Mouse (Mus musculus) neural tube, embryonic 13.5 days (tissue): ENCODE data around the gene Stk24. TPM values are rescaled to one million over a fixed set of nuclear protein-coding genes. Genes with fewer than 3 reads are reported as not detected.
A peak's percentile ranks its signal among the peaks of the same experiment; 100 is the strongest.

Experiments used
- ATAC-seq: fragments of 200-750 bp; cut with Nextera tagmentation; 2 replicates; pipeline ENCODE4 v1.8.0; 2017; ENCODE audit warnings: low read depth, mild to moderate bottlenecking, moderate TSS enrichment, moderate library complexity
- H3K27ac ChIP-seq: fragments of 300-500 bp; sonication (generic); replicated peaks from 2 replicates; pipeline ENCODE4 v1.5.1; 2015; ENCODE audit warnings: moderate library complexity, mild to moderate bottlenecking, inconsistent platforms
- H3K27me3 ChIP-seq: fragments of 300-500 bp; sonication (generic); 2 replicates; pipeline ENCODE4 v1.6.1; 2015; ENCODE audit warnings: mild to moderate bottlenecking, inconsistent platforms
- H3K36me3 ChIP-seq: fragments of 300-500 bp; sonication (generic); 2 replicates; pipeline ENCODE4 v1.6.1; 2015; ENCODE audit warnings: mild to moderate bottlenecking, inconsistent platforms
- H3K4me1 ChIP-seq: fragments of 300-500 bp; sonication (generic); replicated peaks from 2 replicates; pipeline ENCODE4 v1.6.1; 2015; ENCODE audit warnings: inconsistent platforms
- H3K4me2 ChIP-seq: fragments of 300-500 bp; sonication (generic); 2 replicates; pipeline ENCODE4 v1.6.1; 2015; ENCODE audit warnings: inconsistent platforms, mild to moderate bottlenecking, moderate library complexity
- H3K4me3 ChIP-seq: fragments of 300-500 bp; sonication (generic); 2 replicates; pipeline ENCODE4 v1.5.1; 2015; ENCODE audit warnings: mild to moderate bottlenecking, inconsistent platforms
- H3K9ac ChIP-seq: fragments of 300-500 bp; sonication (generic); 2 replicates; pipeline ENCODE4 v1.6.1; 2015; ENCODE audit warnings: moderate library complexity, mild to moderate bottlenecking, inconsistent platforms
- H3K9me3 ChIP-seq: fragments of 300-500 bp; sonication (generic); 2 replicates; pipeline ENCODE4 v1.6.1; 2016; ENCODE audit warnings: inconsistent platforms
- WGBS: fragments of 180-500 bp; shearing (Covaris S2); methylation state at CpG from one replicate; pipeline ENCODE4 v1.1.7; 2015; 5-methylcytosine and 5-hydroxymethylcytosine counted together
- polyA plus RNA-seq: library from polyadenylated mRNA; unstranded; fragments of >200 nt; fragmentation: Nextera tagmentation; extraction: Ambion mirVana; gene quantifications from 2 replicates; pipeline ENCODE4 v1.2.1, GENCODE M21; 2015

Gene Stk24
- polyA plus RNA-seq, 1 experiment from 2014 or later: 22.5 TPM

- Histone ChIP-seq H3K9ac (no peak overlapping the region), H3K36me3 (no peaks in the 10 kb centered on the region), H3K9me3 (no peaks in the 10 kb centered on the region), H3K4me3 (no peak overlapping the region), H3K4me2 (no peak overlapping the region), H3K4me1 (peaks cover 41% of the 10 kb centered on the region), H3K27me3 (no peaks in the 10 kb centered on the region), H3K27ac (no peak overlapping the region)
- WGBS: 55% methylated on average over 3 of the region's 3 CpGs
- no peak for ATAC-seq
Measured at GRCm38 (mm10) chr14:121359015-121359414, 20.8 kb downstream of the Stk24 start.

DNA sequence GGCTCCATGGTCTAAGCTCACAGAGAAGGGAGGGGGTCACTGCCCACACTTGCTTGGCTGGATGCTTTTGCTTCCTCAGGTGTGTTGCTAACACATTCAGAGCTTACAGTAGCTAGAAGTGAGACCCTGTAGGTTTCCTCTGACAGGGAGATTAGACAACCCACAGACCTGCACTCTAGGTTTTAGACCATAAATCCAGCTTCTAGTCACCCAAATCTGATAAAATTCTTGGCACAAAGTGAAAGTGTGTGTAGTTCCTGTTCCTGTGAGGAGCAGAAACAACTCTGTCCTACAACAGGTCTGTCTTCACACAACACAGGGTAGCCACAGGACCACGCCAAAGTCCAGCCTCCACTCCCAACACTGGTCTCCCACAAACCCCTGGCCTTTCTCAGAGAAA, 21.5 kb downstream of the Stk24 start:
- ATAC-seq: no peak
- Histone ChIP-seq H3K9me3 (no peaks in the 10 kb centered on the region), H3K4me1 (peaks cover 41% of the 10 kb centered on the region), H3K9ac (no peak overlapping the region), H3K27me3 (no peaks in the 10 kb centered on the region), H3K4me2 (no peak overlapping the region), H3K27ac (no peak overlapping the region), H3K36me3 (no peaks in the 10 kb centered on the region), H3K4me3 (no peak overlapping the region)
- WGBS: 94% methylated on average over 1 of the region's 1 CpGs

GRCm38 (mm10) chr14:121356336-121356862, 23.4 kb downstream of the Stk24 start:
- Histone ChIP-seq H3K36me3 (no peaks in the 10 kb centered on the region), H3K27me3 (no peaks in the 10 kb centered on the region), H3K9me3 (no peaks in the 10 kb centered on the region), H3K27ac (no peak overlapping the region), H3K4me1 (peaks cover 34% of the 10 kb centered on the region), H3K4me3 (no peak overlapping the region), H3K9ac (no peak overlapping the region), H3K4me2 (no peak overlapping the region)
- ATAC-seq: no peak
- WGBS: 76% methylated on average over 8 of the region's 8 CpGs

DNA sequence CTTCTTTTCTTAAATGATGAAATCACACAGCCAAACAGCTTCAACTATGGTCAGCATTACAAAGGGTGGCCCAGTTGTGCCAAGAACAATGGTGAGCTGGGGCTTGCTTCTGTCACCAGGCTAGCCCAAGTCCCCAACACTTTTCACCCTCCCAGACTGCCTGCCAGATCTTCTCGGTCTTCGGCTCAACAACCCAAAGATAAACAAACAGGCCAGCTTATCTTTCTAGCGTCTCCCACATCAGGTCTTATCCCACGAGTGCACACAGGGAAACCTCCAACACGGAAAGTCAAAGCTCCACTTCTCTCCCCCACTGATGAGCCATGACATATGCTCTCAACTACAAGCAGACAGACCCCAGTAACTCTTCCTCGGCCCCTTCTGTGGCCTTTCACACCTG, 24.1 kb downstream of the Stk24 start:
- ATAC-seq: no peak
- Histone ChIP-seq H3K27me3 (no peaks in the 10 kb centered on the region), H3K27ac (no peak overlapping the region), H3K9ac (no peak overlapping the region), H3K36me3 (no peaks in the 10 kb centered on the region), H3K4me2 (no peak overlapping the region), H3K4me1 (peaks cover 33% of the 10 kb centered on the region), H3K4me3 (no peak overlapping the region), H3K9me3 (no peaks in the 10 kb centered on the region)
- 82% methylated on average over 6 of the region's 6 CpGs for WGBS

- 85% methylated on average over 10 of the region's 10 CpGs for WGBS
- no peaks in the 10 kb centered on the region for H3K36me3 ChIP-seq
Measured at GRCm38 (mm10) chr14:121353648-121354377, 26.0 kb downstream of the Stk24 start.

DNA sequence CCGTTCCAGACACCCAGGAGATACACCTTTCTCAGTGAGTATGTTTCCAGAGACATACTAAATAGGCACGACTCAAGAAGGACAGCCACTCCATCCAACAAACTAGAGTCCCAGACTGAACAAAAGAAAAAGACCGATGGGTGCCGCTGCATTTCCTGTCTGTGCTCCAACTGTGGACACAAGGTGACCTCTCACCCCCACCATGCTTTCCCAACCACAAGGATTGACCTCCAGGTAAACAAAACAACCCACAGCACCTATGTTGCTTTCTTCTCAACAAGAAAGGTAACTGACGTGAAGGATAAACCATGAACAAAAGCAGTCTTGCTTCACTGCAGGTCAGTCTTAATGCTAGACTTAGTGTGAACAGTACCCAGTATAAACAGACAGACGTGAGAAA, 27.1 kb downstream of the Stk24 start:
- Histone ChIP-seq H3K9me3 (no peaks in the 10 kb centered on the region), H3K27ac (no peak overlapping the region), H3K4me2 (no peak overlapping the region), H3K36me3 (no peaks in the 10 kb centered on the region), H3K4me3 (no peak overlapping the region), H3K4me1 (peaks cover 38% of the 10 kb centered on the region), H3K27me3 (no peaks in the 10 kb centered on the region), H3K9ac (no peak overlapping the region)
- WGBS: 92% methylated on average over 6 of the region's 6 CpGs
- no peak for ATAC-seq

More at GRCm38 (mm10) chr14:121353648-121354377, 26.0 kb downstream of the Stk24 start:
- Histone ChIP-seq H3K4me2 (no peak overlapping the region), H3K4me3 (no peak overlapping the region), H3K9me3 (no peaks in the 10 kb centered on the region), H3K4me1 (peaks cover 35% of the 10 kb centered on the region), H3K27ac (no peak overlapping the region), H3K27me3 (no peaks in the 10 kb centered on the region), H3K9ac (no peak overlapping the region)
- no peak for ATAC-seq

DNA sequence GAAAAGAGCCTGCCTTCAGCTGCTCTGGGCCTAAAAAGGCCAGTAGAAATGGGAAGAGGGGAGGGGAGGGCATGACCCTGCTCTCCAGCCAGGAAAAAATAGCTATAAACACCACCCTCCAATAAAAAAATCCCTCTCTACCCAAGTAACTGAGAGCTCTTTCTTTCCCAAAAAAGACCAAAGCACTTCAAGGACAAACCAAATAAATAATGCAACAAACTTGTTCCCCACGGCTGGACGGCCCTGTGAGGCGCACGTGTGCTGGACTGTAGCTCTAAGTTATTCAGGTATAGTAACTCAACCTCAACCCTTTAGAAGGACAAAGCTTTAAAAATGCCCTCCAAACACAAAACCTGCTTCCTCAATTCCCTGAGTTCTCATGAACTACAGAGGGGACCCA, 28.1 kb downstream of the Stk24 start:
- Histone ChIP-seq H3K4me2 (no peak overlapping the region), H3K4me1 (peaks cover 32% of the 10 kb centered on the region), H3K9me3 (no peaks in the 10 kb centered on the region), H3K27ac (no peak overlapping the region), H3K4me3 (no peak overlapping the region), H3K9ac (no peak overlapping the region), H3K27me3 (no peaks in the 10 kb centered on the region), H3K36me3 (no peaks in the 10 kb centered on the region)
- no peak for ATAC-seq
- WGBS: 78% methylated on average over 4 of the region's 4 CpGs

DNA sequence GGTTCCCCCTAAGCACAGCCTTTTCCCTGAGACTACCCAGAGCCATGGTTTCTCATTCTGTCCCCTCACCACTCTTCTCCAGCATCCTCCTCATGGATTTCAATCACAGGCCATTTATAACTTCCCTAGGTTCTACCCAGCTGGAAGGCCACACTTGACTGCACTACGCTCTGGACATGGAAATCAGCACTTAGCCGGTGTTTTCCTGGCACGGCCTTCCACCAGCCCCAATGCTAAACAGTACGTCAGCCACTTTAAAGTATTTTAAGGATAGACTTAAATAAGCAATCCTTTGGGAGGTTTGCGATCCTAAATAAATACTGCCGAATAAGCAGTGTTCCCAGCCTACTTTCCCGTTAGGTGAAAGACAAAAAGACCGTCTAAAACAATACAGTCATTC, 29.8 kb downstream of the Stk24 start:
- 72% methylated on average over 8 of the region's 8 CpGs for WGBS
- no peaks in the 10 kb centered on the region for H3K9me3 ChIP-seq
- ATAC-seq: no peak
- no peaks in the 10 kb centered on the region for H3K27me3 ChIP-seq
- peaks cover 32% of the 10 kb centered on the region for H3K4me1 ChIP-seq
- H3K9ac ChIP-seq: no peak overlapping the region
- no peak overlapping the region for H3K4me2 ChIP-seq
- no peaks in the 10 kb centered on the region for H3K36me3 ChIP-seq
- no peak overlapping the region for H3K4me3 ChIP-seq
- H3K27ac ChIP-seq: no peak overlapping the region

DNA sequence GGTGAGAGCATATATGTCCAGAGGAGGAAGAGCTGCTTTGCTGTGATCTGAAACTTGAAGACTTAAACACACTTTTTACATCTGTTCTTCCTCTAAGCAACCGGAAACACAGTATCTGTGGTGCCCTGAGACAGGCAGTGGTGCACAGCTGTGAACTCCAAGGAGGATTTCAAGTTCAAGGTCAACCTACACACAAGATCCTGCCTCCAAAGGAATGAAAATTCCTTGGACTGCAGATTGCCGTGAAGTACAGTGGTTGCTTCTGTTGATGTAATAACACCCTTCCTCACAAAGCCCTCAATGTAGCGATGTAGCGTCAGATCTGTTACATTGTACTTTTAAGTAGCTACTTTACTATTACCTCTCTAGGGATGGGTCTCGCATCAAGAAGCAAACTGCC, 30.5 kb downstream of the Stk24 start:
- 81% methylated on average over 5 of the region's 5 CpGs for WGBS
- Histone ChIP-seq H3K4me3 (no peak overlapping the region), H3K27ac (no peak overlapping the region), H3K27me3 (no peaks in the 10 kb centered on the region), H3K9me3 (no peaks in the 10 kb centered on the region), H3K9ac (no peak overlapping the region), H3K36me3 (no peaks in the 10 kb centered on the region), H3K4me2 (no peak overlapping the region), H3K4me1 (peaks cover 32% of the 10 kb centered on the region)
- no peak for ATAC-seq

DNA sequence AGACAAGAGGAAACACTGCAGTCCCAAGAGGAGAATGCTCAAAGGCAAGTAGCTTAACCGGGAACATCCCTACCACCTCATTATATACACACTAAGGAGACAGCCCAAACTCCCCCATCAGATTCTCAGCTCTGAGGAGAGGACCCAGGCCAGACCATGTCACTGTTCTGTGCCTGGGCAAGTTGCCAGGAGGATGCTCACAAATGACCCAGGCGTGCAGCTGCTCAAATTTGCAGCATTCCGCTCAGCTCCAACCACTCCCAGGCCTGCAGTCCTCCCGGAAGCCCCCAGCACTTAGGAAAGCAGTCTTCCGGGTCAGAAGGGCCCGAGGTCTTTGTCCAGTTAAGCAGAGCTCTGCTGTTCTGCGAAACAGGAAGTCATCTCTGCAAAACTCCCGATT, 31.6 kb downstream of the Stk24 start:
- WGBS: 54% methylated on average over 8 of the region's 8 CpGs
- no peak overlapping the region for H3K4me2 ChIP-seq
- no peak overlapping the region for H3K9ac ChIP-seq
- peaks cover 38% of the 10 kb centered on the region for H3K4me1 ChIP-seq
- 0 out of 2 replicates have a peak, but pooled peaks have one; percentile 32 for ATAC-seq
- no peak overlapping the region for H3K4me3 ChIP-seq
- 0 out of 2 replicates have a peak overlapping the region, but pooled peaks have one; percentile 33 for H3K27ac ChIP-seq
- no peaks in the 10 kb centered on the region for H3K9me3 ChIP-seq
- H3K36me3 ChIP-seq: no peaks in the 10 kb centered on the region
- no peaks in the 10 kb centered on the region for H3K27me3 ChIP-seq

DNA sequence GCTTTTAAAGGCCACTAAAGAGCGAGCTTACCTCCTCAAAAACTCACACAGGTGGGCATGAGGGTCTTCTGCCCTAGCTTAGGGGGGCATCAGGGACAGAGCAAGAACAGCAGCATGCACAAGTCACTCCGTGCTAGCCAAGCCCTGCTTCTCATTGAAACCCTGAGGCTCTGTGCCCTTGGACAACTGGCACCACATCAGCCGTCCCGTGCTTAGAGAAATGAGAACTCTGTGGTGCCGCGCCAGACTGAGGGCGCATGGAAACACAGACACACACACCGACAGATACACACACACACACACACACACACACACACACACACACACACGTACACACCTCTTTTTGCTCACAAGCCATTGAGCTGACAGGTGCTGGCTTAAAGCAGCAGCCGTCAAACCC, 32.7 kb downstream of the Stk24 start:
- Histone ChIP-seq H3K4me2 (no peak overlapping the region), H3K9me3 (no peaks in the 10 kb centered on the region), H3K4me1 (peaks cover 41% of the 10 kb centered on the region), H3K27ac (no peak overlapping the region), H3K36me3 (no peaks in the 10 kb centered on the region), H3K9ac (no peak overlapping the region), H3K27me3 (no peaks in the 10 kb centered on the region), H3K4me3 (no peak overlapping the region)
- no peak for ATAC-seq
- 95% methylated on average over 10 of the region's 10 CpGs for WGBS

GRCm38 (mm10) chr14:121346654-121347053, 33.2 kb downstream of the Stk24 start:
- no peak overlapping the region for H3K27ac ChIP-seq
- H3K4me2 ChIP-seq: no peak overlapping the region
- ATAC-seq: no peak
- no peak overlapping the region for H3K9ac ChIP-seq
- no peaks in the 10 kb centered on the region for H3K9me3 ChIP-seq
- peaks cover 41% of the 10 kb centered on the region for H3K4me1 ChIP-seq
- no peaks in the 10 kb centered on the region for H3K27me3 ChIP-seq
- no peaks in the 10 kb centered on the region for H3K36me3 ChIP-seq
- no peak overlapping the region for H3K4me3 ChIP-seq
- 81% methylated on average over 4 of the region's 4 CpGs for WGBS

- no peak for ATAC-seq
- no peaks in the 10 kb centered on the region for H3K27me3 ChIP-seq
- H3K4me1 ChIP-seq: peaks cover 41% of the 10 kb centered on the region
- 79% methylated on average over 4 of the region's 4 CpGs for WGBS
- no peaks in the 10 kb centered on the region for H3K9me3 ChIP-seq
- H3K36me3 ChIP-seq: no peaks in the 10 kb centered on the region
- H3K27ac ChIP-seq: no peak overlapping the region
- H3K9ac ChIP-seq: no peak overlapping the region
- no peak overlapping the region for H3K4me2 ChIP-seq
- no peak overlapping the region for H3K4me3 ChIP-seq
Measured at GRCm38 (mm10) chr14:121346053-121346452, 33.8 kb downstream of the Stk24 start.
